Mouse (Mus musculus) heart, adult 11 months (tissue): ENCODE data around the gene Slc4a1ap.
"Not testable (repeated sequence)": the region's sequence is repeated elsewhere in the genome, so short reads cannot be mapped to it uniquely, and the experiment has no call there.

ENCODE experiments used
- DNase-seq: peaks from one replicate; pipeline ENCODE4 v3.0.0; 2022

Slc4a1ap gene

DNA sequence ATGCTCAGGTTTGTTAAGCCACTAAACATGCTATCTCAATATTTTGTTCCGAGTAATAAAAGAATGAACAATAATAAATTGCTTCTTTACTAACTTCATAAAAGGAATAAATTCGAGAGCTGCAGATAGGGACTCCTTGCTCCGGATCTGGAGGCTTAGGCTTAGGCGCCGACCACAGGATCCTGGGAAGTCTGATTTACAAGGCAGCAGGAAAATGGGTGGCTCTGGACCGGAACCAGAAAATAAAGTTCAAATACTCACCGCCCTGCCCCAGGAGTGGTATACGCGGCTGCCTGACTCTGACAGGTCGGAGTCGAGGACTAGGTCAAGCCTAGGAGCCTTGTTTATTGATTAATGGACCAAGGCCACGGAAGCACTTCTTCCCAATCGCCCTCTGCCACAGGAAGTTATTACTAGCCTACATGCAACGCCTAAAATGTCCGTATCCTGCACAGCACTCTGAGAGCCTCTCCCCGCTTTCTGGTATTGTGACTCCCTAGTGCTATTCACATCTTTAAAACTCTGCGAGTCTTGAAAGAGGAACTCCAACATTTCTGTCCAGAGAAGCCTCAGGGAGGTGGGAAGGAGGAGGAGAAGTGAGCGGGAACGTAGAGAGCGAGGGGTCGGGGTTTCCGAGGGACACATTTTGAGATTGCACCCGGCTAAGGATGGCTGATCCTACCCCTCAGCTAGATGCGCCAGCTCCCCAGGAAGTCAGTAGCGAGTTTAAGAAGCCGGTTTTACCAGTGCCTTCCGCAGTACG, at the start of gene Slc4a1ap:
Gene Slc4a1ap, plus strand, starts transcription at position 642 of the 763 bp plus-strand sequence.
- DNase-seq = peak; percentile 97

DNA sequence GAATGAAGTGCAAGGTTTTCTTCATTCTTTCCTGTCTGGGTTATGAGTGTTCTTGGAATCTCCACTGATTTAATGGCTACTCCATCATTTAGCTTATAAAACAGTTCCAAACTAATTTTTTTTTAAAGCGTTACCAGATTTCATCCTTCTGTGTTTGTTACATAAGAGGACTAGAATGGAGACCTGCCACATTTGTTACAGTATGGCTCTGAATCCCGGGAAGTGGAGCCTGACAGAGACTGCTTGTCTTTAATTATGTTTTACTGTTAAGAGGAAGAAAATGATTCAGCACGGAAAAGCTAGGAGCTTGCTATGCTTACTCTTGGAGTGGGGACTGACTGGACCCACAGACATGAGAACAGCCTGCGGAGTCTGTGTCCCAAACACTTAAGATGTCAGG, 46.3 kb upstream of the Slc4a1ap start:
- DNase-seq = peak; percentile 6

DNA sequence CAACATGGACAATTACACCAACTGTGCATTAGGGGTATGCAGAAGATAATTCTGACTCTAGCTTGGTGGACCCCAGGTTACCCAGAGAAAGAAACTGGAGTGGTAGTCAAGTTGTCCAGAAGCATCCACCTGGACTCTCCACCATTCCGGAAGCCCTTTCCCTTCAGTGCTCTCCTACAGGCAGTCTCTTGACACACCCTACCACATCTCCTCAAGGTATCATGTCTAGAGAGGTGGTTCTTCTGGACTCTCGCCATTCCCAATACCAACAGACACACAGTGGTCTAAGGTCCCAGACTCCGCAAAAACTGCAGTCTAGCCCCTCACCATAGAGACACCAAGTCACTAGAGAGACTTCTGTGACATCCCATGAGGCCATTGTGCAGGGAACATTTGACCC, 41.4 kb upstream of the Slc4a1ap start, which contains the start of gene 4930548H24Rik:
Gene 4930548H24Rik, plus strand, starts transcription at position 301 of the 400 bp plus-strand sequence.
- no peak for DNase-seq

DNA sequence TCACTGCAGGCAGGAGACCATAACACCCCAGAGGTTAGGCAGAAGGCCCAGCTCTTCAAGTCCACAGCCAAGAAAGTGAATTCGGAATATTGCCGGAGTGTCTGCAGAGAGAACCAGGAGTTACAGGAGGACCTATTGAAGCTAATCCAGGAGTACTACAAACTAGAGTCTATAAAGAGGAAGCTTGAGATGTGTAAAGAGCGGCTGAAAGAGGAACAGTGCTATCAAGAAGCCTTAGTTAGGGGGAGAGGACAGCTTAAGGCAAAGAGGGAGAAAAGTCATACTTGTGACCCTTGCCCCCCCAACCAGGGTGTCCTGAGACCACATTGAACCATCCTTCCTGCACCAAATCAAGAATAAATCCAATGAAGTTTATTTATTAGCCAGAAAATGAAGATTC, 38.9 kb upstream of the Slc4a1ap start:
- no peak for DNase-seq

DNA sequence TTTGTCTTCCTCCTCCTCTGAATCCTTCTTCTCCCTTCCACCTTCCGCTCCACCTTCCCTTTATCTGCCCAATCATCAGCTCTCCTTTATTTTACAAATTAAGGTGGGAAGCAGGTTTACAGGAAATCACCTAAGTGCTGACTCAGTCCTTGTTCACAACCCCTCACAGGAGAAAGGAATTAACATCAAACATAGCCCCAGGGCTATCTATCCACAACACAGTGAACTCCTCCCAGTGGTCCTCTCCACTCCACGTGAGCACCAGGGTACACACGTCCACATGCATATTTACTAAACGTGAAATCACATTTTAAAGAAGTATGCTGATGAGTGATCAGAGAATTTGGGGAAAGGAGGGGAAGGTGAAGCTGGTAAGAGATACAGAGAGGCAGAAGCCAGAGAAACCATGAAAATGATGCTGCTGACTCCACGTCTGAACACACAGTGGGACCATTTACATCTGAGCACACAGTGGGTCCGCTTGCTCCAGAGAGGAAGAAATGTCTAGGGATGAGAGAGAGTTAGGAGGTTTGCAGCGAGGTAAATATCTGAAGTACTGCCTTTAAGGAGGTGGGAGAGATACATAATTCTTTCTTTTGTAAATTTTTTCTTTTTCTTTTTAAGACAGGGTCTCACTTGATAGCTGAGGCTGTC, 37.6 kb upstream of the Slc4a1ap start:
- DNase-seq = no peak

DNA sequence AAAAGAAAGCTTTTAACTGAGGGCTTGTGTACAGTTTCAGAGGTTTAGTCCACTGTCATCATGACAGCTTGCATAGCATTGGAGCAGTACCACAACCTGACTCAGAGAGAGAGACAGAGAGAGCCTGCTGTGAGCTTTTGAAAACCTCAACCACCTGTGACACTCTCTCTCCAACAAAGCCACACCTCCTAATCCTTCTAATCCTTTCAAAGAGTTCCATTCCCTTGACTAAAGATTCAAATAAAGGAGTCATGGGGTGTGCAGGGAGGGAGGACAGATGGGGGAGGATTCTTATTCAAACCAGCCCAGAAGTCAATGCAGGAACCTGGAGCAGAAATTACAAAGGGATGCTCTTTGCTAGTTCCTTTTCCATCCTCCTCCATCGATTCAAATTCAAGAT, 34.8 kb upstream of the Slc4a1ap start:
- no peak for DNase-seq

DNA sequence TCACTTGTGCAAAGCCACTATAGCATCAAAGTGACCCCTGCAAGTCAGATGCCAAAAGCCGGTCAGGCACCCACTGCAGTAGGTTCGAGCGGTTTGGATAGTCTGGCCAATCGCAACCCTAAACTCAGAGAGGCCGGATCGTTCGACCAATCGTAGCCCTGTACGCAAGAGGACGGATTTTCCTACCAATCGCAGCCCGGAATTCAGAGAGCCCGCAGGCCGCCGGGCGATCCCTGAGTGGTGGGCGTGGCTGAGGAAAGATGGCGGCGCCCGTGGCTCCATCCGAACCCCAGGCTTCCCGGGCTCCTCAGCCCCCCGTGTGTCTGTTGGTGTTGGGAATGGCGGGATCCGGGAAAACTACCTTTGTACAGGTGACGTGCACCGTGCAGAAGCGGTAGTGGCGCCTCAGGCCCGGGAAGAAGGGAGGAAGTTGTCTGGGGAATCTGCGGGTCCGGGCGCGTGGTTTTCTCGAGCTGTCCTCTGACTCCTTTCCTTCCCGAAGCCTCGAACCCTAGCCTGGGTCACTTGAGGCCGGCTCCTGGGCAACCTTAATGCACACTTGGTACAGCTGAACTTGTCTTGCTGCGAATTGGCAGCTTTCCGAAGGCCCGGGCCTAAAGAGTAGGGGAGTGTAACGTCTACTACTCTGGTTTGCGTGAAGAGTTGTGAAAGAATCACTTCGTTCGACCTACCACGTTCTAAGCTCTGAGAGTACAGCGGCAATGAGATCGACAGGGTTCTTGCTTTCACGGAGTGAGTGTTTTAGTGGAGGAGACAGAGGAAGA, 32.1 kb upstream of the Slc4a1ap start, which contains the start of gene Gpn1:
Gene Gpn1, plus strand, starts transcription at position 229 of the 785 bp plus-strand sequence.
- DNase-seq = peak; percentile 100

DNA sequence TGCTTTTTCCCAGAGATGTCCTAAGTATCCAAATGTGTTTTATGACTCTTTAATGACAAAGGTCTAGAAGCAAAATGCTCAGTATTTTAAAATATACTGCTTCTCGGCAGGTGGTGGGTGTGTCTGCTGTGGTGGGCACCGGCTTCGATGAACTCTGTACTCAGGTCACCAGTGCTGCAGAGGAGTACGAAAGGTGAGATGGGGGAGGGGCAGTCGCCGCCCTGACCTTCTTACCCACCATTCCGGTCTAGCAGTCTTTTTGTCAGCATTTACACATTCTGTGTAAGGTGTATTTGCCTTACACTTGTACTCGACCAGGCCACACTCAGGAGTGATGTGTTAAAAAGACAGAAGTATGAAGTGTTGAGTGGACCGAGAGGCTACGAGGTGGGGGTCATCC, 22.0 kb upstream of the Slc4a1ap start:
- peak; percentile 66 for DNase-seq

DNA sequence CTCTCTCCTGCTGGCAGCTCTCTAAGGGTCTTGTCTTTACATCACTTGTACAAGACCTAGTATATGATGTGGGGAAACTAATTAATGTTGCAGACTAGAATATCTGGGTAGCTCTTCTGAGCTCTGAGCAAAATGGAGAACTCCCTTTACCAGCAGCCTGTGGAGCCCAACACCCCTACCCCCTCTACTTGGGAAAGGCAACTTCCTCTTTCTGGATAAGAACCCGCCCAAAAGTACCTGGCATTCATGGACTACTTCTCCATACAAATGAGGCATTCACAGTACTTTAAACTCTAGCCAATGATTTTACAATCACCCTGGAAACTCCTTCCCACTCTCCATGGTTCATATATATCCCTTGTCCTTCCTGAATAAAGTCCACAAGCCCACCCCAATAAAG, 14.3 kb upstream of the Slc4a1ap start:
- DNase-seq = no peak

DNA sequence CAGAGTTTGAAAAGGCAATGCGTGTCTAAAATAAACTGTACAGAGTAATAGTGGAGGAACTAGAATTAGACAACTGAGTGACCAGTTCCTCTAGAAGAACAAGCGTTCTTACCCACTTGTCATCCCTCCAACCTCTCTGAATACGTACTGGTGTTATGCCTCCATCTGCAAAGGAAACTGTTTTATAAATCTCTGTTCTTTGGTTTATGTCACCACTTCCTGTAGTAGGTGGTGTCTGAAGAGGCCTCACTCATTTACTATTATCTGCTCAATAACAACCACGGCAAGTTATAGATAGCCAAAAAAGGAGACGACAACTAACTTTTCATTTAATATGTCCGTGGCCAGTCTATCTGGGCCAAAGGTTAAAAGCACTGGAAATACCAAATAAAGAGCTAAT, 6.2 kb upstream of the Slc4a1ap start:
- no peak for DNase-seq

DNA sequence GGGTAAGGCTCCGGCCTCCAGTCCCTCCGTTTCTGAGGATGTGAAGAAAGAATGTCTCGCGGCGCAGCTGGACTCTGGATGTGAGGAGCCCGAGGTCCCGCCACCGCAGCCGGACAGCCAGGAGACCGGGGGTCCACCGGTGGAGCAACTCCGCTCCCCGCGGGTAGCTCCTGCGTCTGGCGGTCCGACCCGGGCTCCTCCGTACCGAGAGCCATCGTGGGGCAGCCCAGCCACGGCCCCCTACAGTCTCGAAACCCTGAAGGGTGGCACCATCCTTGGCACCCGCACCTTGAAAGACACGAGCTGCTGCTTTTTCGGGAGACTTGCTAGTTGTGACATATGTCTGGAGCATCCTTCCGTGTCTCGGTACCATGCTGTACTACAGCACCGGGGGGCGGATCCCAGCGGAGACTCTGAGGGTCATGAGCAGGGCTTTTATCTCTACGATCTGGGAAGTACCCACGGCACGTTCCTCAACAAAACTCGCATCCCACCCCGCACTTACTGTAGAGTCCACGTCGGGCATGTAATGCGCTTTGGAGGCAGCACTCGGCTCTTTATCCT, 404 bp downstream of the Slc4a1ap start:
- peak; percentile 88 for DNase-seq

DNA sequence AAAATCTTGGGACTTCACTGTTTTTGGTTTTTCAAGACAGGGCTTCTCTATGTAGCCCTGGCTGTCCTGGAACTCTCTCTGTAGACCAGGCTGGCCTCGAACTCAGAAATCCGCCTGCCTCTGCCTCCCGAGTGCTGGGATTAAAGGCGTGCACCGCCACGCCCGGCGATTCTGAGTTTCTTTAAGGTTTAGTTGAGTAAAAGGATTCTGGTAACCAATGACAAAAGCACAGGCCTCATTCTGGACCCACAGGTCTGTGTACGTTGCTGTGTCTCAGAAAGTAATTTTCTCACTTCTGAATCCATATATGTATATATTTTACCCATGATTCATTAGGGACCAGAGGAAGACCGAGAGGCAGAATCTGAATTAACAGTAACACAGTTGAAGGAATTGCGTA, 912 bp downstream of the Slc4a1ap start, which contains the start of gene Supt7l:
Gene Supt7l, minus strand, starts transcription at position 101 of the 400 bp plus-strand sequence.
- DNase-seq = not testable (repeated sequence)

DNA sequence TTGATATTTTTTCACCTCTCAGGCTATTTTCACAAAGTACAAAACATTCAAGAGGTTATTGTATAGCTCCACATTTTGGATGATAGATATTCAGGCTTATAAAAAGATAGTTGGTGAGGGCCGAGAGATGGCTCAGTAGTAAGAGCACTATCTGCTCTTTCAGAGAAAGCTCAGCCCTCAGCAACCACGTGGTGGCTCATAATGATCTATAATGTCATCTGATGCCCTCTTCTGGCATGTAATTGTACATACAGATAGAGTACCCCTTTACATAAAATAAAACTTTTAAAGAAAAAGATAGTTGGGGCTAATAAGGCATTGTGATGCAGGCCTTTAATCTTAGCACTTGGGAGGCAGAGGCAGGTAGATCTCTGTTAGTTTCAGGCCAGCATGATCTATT, 1.8 kb downstream of the Slc4a1ap start:
- no peak for DNase-seq

DNA sequence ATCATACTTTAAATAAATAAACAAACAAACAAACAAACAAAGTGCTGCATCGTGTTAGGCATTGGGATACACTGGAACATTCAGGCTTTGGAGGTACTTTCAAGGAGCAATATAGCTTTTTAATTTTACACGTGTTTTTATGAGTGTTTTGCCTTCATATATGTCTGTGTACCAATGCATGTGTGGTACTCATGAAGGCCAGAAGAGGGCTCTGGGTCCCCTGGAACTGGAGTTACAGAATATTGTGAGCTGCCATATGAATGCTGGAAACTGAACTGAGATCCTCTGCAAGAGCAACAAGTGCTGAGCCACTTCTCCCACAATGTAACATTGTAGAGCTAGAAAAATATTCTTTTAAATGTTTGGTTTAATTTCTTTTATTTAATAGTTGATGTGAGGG, 8.4 kb downstream of the Slc4a1ap start:
- DNase-seq = no peak

DNA sequence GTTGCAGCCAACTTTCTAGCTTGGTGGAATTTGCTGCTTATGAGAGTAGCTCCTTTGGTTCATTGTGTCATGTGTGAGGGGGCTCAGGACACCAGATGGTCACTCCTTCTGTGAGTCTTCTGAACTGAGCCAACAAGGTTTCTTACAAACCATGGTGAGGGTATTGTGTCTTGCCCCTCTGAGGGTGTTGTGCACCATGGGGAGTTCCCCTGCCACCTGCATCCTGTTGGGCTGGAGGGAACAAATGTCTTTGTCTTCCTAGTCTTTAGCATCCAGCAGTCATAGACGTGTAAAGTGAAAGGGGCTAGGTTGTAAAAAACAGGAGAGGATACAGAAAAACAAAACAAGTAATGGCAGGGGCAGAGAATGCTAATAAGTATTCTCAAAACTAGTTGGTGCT, 32.6 kb downstream of the Slc4a1ap start:
- DNase-seq = peak; percentile 62

DNA sequence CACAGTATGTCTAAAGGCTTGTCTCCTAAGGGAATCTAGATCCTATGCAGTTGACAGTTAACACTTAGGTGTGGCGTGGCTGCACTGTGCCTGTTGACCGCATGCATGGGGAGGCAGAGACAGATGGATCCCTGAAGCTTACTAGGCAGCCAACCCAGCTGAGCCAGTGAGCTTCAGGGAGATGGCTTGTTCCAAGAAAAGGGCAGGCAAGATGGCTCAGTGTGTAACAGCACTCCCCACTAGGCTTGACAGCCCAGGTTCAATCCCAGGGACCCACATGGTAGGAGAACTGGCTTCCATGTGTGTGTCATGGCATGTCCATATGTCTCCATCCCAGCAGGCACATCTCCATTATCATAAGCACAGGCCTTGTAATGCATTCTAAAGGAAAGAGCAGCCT, 33.6 kb downstream of the Slc4a1ap start:
- peak; percentile 74 for DNase-seq

DNA sequence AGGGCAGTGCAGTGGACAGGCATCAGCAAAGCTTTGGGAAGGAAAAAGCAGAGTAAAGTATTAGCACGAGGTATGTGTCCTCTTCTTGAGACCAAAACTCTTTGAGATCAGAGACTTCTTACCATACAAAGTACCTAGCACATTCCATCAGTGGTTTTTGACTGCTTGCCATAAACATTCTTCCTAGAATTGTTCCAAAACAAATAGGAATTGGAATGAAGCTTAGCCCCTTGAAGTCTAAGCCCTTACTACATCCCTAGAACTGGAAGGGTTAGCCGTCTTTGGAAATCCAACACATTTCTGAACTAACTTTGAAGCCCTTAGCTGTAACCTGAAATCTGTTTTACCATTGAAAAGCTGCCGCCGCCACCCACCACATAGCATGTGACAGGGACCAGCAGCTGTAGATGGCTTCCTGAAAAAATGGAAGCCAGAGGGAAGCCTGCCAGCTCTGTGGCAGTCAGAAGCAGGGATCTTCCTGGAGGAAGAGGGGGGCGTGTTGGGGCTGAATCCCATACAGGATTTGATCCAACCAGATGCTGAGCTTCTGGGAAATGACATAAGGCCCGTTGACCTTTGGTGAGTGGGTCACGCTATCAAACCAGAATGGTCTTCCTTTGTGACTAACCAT, 35.4 kb downstream of the Slc4a1ap start:
- peak; percentile 98 for DNase-seq

DNA sequence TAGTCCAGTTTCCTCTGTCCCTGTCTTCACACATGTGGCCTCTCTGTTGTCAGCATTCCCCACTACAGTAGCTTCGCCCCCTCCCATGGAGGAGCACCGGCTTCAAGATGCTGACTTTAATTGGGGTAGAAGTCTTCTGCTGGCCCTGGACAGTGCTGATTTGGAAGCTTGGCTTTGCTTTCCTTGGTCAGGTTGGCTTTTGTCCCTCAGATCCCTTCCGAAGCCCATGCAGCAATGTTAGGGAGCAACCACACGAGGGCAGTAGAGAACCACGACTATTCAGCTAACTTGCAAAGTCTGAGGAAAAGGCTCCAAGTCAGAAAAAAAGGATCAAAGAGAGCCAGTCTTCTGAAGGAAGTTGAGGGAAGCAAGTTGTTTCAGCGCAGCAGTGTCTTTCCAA, 36.7 kb downstream of the Slc4a1ap start:
- peak; percentile 96 for DNase-seq

DNA sequence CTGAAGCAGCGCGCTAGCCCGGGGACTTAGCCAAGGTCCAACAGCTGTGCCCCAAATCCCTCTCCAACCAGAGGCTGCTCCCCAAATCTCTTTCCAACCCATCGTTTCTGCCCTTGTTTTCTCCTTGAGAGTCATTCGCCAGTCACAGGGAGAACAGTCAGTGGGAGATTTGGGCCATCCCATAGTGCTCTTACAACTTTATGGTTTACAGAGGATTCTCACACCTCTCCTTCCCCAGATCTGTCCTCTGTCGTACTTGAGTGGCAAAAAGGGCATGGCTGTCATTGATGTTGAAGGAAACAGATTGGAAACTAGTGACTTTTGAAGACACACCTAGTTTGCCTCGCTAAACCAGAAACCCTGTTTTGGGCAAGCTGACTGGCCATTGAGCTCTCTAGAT, 37.1 kb downstream of the Slc4a1ap start:
- DNase-seq = no peak

DNA sequence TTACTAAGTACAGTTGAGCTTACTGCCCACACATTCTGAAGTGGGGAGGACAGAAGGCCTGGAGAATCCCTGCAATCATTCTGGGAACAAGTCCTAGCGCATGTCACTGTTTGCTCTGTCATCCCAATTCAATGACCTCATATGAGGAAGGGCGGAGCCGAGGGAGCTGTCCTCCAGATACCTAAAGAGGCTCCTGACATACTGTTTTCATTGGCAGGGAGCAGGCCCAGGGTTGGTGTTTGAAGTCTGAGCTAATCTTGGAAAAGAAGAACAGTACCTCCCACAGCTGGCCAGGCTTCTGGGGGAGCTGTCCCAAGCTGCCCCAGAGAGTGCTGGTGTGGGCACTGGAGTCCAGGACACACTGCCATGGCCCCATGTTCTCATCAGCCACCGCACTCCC, 38.2 kb downstream of the Slc4a1ap start:
- peak; percentile 98 for DNase-seq

DNA sequence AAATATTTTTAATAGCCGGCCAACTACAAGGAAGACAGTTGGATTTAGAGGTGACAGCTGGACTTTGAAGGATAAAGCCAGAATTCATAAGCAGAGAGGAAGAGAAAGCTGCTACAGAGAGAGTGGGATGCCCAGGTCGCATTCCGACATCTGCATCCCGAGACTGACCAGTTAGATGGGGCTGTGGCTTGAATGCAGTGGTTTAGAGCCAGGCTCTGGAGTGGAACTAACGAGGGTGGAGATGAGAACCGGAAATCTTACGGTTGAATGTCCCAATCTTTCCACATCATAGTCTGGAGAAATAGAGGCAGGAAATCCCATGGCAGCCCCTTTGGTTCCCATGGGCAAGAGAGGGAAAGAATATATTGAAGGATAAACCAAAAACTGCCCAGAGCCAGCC, 39.2 kb downstream of the Slc4a1ap start:
- peak; percentile 93 for DNase-seq

DNA sequence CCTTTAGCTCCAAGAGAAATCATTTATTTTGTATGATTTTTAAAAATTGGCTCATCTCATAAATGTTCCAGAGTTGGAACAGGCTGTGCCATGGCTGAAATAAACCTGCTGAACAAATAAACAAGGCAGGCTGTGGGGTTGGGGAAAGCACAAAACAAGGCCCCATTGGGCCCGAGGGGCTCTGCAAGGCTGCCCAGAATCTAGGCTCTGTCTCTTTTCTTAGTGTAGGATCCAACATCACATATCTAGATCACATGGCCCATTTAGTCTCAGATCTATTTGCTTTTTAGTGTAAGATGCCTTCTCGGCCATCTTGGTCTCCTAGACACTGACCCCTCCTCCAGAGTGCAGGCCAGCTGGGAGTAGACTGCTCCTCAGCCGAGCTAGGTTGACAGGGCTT, 39.7 kb downstream of the Slc4a1ap start:
- DNase-seq = peak; percentile 95
